Mouse (Mus musculus): ENCODE measurements at regions not wholly inside any gene's neighbourhood (a gene's known extent, or its start where the extent isn't known, plus 50 kb on each side); places are given as distances from the start of the nearest gene placed in this dataset.

GRCm38 (mm10) chr10:117462921-117463320 is 83.1 kb upstream of the Cpsf6 start:
- TF ChIP-seq CTCF (IDR thresholded peaks at IDR 0.05; ENCODE audit: low read depth) (no peak), EP300 (IDR thresholded peaks at IDR 0.05; ENCODE audit: low read depth) (no peak)
